Mouse (Mus musculus) v-Abl transformed pro-B cells (cell line): ENCODE data around the gene Med24.
"Not testable (repeated sequence)": the region's sequence is repeated elsewhere in the genome, so short reads cannot be mapped to it uniquely, and the experiment has no call there.

Source experiments
- in situ Hi-C, 2 experiments: fragments of 400-800 bp; cut with MboI; formaldehyde crosslinking; loops; one replicate each; pipeline ENCODE4 v1.15.1; 2025; ENCODE audit not compliant: unreplicated experiment in 2 of 2

Med24 gene

DNA sequence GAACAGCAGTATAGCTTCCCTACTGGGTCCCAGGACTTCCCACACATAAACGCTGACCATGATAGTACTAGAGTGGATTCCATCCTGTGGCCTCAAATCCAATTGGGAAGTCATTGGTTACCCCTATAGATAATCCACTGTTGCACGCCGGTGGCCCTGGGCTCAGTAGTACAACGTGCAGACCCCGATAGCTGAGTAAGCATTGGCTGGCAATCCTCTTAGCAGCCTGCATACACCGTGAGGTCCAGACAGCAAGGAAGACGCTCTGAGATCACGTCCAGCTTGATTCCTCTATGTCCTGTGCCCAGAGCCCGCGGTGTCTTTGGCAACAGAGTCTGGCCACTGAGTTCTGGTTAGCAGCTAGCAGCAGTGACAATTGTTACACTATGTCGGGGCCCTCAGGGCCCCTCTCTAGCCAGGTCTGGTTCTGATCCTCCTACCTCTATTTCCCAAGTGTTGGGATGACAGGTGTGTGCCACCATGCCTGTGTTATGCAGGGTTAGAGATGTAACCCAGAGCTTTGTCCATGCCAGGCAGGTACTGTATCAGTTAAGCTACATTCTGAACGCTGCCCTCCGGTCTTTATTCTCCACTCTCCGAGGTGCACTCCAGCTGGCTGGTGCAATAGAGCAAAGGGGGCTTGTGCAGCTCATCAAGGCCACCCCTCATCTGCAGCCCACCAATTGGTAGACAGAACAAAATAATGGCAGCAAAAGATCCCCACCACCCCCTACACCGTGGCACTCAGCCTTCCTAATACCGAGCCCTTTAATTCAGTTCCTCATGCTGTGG lies 30.2 kb downstream of the Med24 start:
- in situ Hi-C loops = loop anchor here in 1 of 2 experiments (5.0 kb wide), 1 partner anchor 213 kb away; no protein-coding TSS in a partner anchor

DNA sequence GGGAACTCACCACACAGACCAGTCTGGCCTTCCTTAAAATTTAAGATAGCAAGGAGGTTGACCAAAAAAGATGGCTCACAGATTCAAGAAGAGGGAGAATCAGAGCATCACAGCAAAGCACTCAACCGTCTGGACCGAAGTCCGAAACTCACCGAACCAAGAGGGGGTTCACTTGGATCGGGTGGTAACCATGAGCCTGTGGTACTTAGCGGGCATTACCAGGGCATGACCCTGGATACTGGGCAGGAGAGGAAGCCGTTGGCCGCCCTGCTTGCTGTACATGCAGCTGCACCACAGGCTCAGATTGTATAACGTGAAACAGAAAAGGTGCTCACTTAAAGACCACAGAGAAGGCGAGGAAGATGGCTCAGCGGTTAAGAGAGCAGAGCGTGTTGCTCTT lies 32.0 kb downstream of the Med24 start:
- in situ Hi-C loops = loop anchor here in 1 of 2 experiments (5.0 kb wide), 1 partner anchor 215 kb away; no protein-coding TSS in a partner anchor

DNA sequence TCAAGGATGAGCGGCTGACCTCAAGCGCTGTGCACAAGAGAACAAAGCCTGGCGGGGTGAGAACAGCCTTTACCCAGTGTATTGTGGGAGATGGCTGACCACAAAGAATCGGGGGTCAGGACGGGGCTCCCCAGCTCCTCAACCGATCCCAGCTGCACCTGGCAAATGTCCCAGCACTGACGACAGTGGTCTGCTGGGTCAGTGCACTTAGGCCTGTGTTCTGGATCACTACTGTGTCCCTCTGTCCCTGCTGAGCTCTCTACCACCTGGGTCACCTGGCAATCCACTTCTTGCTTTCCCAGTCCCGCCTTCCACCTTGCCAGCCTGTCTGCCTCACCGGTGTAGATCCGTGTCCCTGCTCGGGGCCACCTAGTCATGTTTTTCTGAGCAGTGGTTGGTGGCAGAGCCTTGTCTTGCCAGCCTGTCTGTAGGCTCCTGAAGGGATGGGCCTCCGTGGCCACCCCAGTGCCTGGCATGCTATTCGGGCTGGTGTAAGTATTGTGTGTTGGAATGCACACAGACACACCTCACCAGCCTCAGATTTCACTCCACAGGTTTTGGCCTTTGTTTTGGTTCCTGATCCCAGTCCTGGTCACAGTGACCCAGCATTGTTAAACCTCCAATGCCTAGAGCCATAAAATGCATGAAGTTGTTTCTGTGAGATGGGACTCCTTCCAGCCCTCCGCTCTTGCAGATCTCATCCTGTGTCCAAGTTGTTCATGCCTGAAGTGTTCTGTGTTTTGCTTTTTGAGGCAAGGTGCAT lies 32.6 kb downstream of the Med24 start:
- in situ Hi-C loops = loop anchor here in 1 of 2 experiments (5.0 kb wide), 1 partner anchor 216 kb away; no protein-coding TSS in a partner anchor

- in situ Hi-C loops = loop anchor here in 1 of 2 experiments (5.0 kb wide), 1 partner anchor 217 kb away; no protein-coding TSS in a partner anchor
Observed at GRCm38 (mm10) chr11:98695408-98695807, 33.8 kb downstream of the Med24 start.

GRCm38 (mm10) chr11:98694301-98694700 lies 34.9 kb downstream of the Med24 start:
- in situ Hi-C loops = no loop called here

GRCm38 (mm10) chr11:98693746-98694145 lies 35.5 kb downstream of the Med24 start:
- in situ Hi-C loops = no loop called here

DNA sequence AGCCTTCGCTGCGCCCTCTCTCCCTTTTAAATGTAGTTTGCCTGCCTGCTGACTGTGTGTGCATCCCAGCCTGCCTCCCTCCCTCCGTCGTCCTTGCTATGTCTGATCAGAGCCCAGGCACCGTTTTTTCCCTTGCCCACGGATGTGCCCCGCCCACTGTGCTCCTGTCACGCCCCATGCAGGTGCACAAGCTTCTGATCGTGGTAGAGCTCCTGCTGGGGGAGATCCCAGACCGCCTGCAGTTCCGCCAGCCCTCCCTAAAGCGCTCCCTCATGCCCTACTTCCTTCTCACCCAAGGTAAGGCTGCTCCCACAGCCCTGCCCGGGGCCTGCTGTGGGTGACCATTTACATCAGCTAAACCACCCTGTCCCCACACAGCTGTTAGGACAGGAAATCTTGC lies 36.0 kb downstream of the Med24 start:
- in situ Hi-C loops = no loop called here

DNA sequence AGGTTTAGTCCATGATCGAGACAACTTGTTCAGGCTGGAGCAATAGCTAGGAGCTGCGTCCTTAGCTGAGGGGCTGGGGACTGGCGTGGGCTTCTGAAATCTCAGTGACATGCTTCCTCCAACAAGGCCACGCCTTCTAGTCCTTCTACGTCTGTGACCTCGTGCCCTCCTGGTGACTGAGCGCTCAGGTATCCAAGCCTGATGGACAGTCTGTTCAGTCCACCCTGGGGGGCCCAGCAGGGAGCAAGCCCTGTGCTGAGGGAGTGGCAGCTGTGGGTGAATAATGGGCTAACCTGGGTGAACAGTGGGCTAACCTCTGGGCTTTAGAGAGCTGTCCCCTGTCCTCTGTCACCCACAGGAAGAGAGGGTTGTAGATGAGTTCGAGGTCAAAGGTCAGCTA lies 41.2 kb downstream of the Med24 start:
- in situ Hi-C loops = no loop called here

DNA sequence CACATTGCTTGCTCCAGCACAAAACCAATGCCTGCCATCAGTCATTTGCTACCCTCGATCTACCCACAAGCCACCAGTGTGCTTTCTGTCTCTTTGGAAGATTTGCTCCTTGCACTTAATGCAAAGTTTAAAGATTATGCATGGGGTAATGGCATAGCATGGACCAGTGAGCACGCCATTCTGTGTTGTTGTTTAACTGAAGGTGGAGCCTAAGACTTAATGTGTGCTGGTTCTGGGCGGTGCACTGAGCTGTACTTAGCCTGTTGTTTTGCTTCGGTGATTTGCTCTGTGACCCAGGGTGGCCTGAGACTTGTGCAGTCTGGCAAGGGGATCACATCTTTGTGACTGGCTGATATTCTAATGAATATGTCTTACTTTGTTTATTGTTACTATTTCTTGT lies 42.3 kb downstream of the Med24 start:
- in situ Hi-C loops = no loop called here

DNA sequence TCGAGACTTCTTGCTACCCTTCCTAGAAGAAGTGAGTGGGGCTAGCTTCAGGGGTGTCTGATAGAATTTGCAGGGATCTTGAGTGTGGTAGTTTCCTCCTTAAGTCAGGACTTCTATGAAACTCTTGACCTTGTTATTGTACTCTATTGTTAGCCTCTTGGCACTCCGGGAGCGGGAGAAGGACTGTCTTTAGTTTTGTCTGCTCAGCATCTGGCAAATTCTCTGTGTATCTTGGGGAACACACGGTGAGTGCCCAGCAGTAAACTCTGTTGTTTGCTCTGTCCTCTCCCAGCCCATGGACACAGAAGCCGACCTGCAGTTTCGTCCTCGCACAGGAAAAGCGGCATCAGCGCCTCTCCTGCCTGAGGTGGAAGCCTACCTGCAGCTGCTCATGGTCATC lies 43.6 kb downstream of the Med24 start:
- in situ Hi-C loops = no loop called here

DNA sequence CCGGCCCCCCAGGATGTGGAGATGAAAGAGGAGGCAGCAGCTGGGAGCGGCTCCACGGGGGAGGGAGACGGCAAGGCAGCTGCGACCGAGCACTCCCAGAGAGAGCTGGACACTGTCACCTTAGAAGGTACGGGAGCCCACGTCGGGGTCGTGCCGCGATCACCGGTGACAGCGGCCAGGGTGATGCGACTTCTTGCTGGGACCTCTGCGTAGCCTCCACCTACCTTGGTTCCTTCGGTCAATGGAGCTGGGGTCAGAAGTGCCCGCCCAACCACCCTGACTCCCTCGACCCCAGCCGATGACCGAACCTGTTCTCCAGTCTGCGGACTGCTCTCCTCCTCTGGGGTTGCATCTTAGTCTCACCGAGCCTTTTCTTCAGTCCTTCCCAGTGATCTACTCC lies 46.4 kb downstream of the Med24 start:
- in situ Hi-C loops = no loop called here

- in situ Hi-C loops = no loop called here
Observed at GRCm38 (mm10) chr11:98681786-98682745, 47.2 kb downstream of the Med24 start, which contains the start of gene Psmd3. Psmd3 (plus strand) TSS chr11:98682554.

DNA sequence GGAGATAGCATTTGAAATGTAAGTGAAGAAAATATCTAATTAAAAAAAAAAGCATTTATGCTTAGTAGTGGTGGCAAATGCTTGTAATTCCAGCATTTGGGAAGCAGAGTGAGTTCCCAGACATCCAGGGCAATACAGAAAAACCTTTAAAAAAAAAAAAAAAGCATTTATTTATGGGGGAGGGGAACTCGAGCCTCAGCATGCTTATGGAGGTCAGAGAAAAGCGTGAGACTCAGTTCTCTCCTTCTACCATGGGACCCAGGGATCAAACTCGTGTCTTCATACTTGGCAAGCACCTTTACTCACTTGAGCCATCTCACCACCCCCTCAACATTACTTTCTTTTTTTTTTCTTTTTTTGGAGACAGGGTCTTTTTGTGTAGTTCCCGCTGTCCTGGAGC lies 48.0 kb downstream of the Med24 start:
- in situ Hi-C loops = no loop called here

GRCm38 (mm10) chr11:98680595-98680994 lies 48.6 kb downstream of the Med24 start:
- in situ Hi-C loops = not testable (repeated sequence)

DNA sequence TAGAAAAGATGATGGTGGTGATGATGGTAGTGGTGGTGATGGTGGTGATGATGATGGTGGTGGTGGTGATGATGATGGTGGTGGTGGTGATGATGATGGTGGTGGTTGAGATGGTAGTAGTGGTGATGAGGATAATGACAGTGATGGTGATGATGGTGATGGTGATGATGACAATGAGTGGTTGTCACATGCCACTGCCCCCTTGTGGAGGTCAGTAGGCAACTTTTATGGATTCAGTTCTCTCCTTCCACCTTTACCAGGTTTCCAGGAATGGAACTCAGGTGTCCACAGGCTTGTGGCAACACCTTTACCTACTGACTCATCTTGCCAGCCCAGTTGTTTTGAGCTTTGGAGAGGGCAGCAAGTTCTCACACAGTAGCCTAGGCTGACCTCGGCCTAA lies 49.2 kb downstream of the Med24 start:
- in situ Hi-C loops = no loop called here

DNA sequence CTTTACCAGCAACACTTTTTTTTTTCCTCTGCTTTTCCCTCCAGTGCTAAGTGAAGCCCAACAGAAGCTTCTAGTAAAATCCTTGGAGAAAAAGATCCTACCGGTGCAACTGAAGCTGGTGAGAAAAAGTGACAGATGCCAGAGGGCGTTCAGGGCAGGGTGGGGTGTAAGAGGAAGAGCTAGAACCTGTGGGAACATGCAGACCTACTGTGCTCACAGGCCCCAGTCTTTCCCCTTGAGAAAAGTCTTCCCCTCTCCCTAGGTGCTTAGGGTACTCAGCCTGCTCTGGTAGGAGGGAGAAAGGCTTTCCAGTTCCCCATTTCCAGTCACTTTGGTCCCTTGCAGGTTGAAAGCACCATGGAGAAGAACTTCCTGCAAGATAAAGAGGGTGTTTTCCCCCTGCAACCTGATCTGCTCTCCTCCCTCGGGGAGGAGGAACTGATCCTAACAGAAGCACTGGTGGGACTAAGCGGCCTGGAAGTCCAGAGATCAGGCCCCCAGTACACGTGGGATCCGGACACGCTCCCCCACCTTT lies 53.3 kb downstream of the Med24 start:
- in situ Hi-C loops = loop anchor here in 1 of 2 experiments (10.0 kb wide), 1 partner anchor 71 kb away; no protein-coding TSS in a partner anchor

- in situ Hi-C loops = loop anchor here in 1 of 2 experiments (10.0 kb wide), 1 partner anchor 68 kb away; no protein-coding TSS in a partner anchor
Observed at GRCm38 (mm10) chr11:98673136-98673535, 56.1 kb downstream of the Med24 start.

DNA sequence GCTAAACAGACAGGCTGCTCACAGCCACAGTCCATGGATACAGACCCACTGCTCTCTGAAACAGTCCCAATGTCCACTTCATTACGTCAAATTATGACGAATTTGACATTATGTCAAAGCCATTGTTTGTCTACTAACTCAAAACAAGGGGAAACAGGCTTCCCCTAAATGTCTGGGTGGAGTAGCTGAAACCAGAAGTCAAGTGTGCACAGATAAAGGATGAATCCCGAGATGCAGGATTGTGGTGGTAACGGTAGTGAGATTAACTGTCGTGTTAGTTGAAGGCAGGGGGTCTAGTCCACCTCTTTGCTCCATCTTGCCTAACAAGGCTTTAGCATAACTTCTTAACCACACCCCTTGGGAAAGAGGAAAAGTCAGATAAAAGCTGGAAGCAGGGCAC lies 56.8 kb downstream of the Med24 start:
- in situ Hi-C loops = loop anchor here in 1 of 2 experiments (10.0 kb wide), 1 partner anchor 68 kb away; no protein-coding TSS in a partner anchor

- in situ Hi-C loops = loop anchor here in 1 of 2 experiments (10.0 kb wide), 1 partner anchor 67 kb away; no protein-coding TSS in a partner anchor
Observed at GRCm38 (mm10) chr11:98671857-98672256, 57.4 kb downstream of the Med24 start.
